In the genomic region with DNA sequence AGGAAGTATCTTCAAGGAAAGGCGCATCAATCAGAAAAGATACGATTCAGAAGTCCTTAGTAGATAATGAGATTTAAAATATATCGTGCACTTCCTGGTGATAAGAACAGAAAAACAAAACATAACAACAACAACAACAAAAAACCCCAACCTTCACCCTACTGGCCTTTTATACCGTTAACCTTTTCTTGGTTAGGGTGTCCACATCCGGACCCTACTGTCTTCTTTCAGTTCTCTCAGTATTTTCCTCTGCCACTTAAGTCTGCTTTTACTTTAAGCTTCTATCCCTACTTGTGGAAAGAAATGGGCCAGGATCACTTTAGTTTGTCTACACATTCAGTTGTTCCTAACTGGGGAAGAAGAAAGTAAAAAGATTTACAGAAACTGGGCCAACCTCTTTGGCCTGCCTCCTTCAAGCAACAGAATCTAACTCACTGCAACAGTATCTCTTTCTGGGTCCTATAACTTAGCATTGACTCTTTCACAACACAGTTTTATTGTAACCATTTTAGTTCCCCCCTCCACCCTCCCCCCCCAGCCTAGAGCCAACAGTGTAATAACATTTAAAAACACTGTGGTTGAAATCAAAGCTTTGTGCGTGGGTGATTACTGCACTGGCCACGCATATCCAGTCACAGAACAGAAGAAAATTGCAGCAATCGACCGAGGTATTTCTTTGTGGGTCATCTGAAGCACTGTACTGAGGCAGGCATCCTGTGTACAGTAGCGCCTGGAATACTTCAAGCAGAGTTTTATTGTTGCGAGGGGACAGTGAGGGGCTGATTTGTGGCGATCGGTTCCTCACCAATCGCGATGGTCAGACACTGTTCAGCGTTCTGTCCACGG, we compare ENCODE assay signal across 8 mouse cellular contexts. TPM values are rescaled to one million over a fixed set of nuclear protein-coding genes. Genes with fewer than 3 reads are reported as not detected.
DNase-seq lines count a peak whose midpoint lies in the region; ATAC-seq and TF ChIP-seq lines count a peak whose summit lies in the region.

No protein-coding gene starts in this region.

- peak overlapping the region; percentile 44 for H3K4me3 ChIP-seq in kidney, adult 2 months (ENCODE audit: insufficient read depth, low read depth, low read length)
- H3K4me3 ChIP-seq in hindbrain, embryonic 11.5 days (ENCODE audit: low read depth, low read length): peak overlapping the region; percentile 97
- peak overlapping the region; percentile 100 for H3K4me3 ChIP-seq in midbrain, embryonic 10.5 days

- peak overlapping the region; percentile 33; the same call in 1 of the 2 replicates for H3K4me2 ChIP-seq in hindbrain, embryonic 11.5 days (replicated peaks; ENCODE audit: low read depth, low read length)

- no peaks in the 10 kb centered on the region for H3K27me3 ChIP-seq in kidney, adult 2 months (replicated peaks; ENCODE audit: control insufficient read depth, insufficient read depth, low read length)
- no peaks in the 10 kb centered on the region for H3K27me3 ChIP-seq in hindbrain, embryonic 11.5 days (ENCODE audit: control insufficient read depth, insufficient read depth, low read length)
- no peaks in the 10 kb centered on the region for H3K27me3 ChIP-seq in midbrain, embryonic 10.5 days (ENCODE audit: low read depth, poor library complexity, severe bottlenecking)

- WGBS in kidney, adult 2 months: 20% methylated on average over 17 of the region's 17 CpGs
- 28% methylated on average over 17 of the region's 17 CpGs for WGBS in hindbrain, embryonic 11.5 days
- 27% methylated on average over 17 of the region's 17 CpGs for WGBS in midbrain, embryonic 10.5 days

- peak; percentile 77 for TF ChIP-seq POLR2A in kidney, adult 2 months (IDR thresholded peaks at IDR 0.05; ENCODE audit: low read depth, low read length)

- intact Hi-C loops in left cerebral cortex, postnatal 10 days (cut with DNase I): loop anchor here (5.0 to 10.0 kb wide), 6 partner anchors 52 to 295 kb away; partner anchors contain the start of gene Lta4h
- intact Hi-C loops in left cerebral cortex, postnatal 36 days (cut with DNase I): loop anchor here (2.0 to 10.0 kb wide), 5 partner anchors 75 to 272 kb away; partner anchors contain the start of gene Cfap54

- no peak for ATAC-seq in hindbrain, embryonic 11.5 days (ENCODE audit: low FRiP score)

- peak overlapping the region; percentile 35; the same call in 1 of the 2 replicates for H3K9ac ChIP-seq in hindbrain, embryonic 11.5 days (ENCODE audit: low read depth, low read length)

- no peaks in the 10 kb centered on the region for H3K36me3 ChIP-seq in kidney, adult 2 months (ENCODE audit: control insufficient read depth, insufficient read depth, low read length)
- no peaks in the 10 kb centered on the region for H3K36me3 ChIP-seq in hindbrain, embryonic 11.5 days (ENCODE audit: control insufficient read depth, insufficient read depth, low read length)
- H3K36me3 ChIP-seq in midbrain, embryonic 10.5 days: no peaks in the 10 kb centered on the region

- no peaks in the 10 kb centered on the region for H3K9me3 ChIP-seq in hindbrain, embryonic 11.5 days (ENCODE audit: control insufficient read depth, low read length)
- no peaks in the 10 kb centered on the region for H3K9me3 ChIP-seq in midbrain, embryonic 10.5 days (replicated peaks)

- TF ChIP-seq CTCF in kidney, adult 2 months (conservative IDR thresholded peaks at IDR 0.05; ENCODE audit: insufficient read depth, insufficient read length, low read depth, low read length): no peak

- H3K4me1 ChIP-seq in kidney, adult 2 months (ENCODE audit: control insufficient read depth, insufficient read depth, low read length): peaks cover 12% of the 10 kb centered on the region; the same call in 1 of the 2 replicates
- H3K4me1 ChIP-seq in hindbrain, embryonic 11.5 days (replicated peaks; ENCODE audit: control insufficient read depth, insufficient read depth, low read length): no peaks in the 10 kb centered on the region
- H3K4me1 ChIP-seq in midbrain, embryonic 10.5 days: peaks cover 37% of the 10 kb centered on the region

- peak overlapping the region; percentile 6; the same call in 1 of the 2 replicates for H3K27ac ChIP-seq in kidney, adult 2 months (ENCODE audit: insufficient read depth, low read depth, low read length)
- H3K27ac ChIP-seq in hindbrain, embryonic 11.5 days (ENCODE audit: low read depth, low read length): peak overlapping the region; percentile 99; the same call in 1 of the 2 replicates
- peak overlapping the region; percentile 100 for H3K27ac ChIP-seq in midbrain, embryonic 10.5 days (replicated peaks)

- no peak for DNase-seq in kidney, adult 2 months
- no peak for DNase-seq in kidney, postnatal 25 days
- DNase-seq in T-cell, adult 2 months (ENCODE audit: low spot score): peak; percentile 40
- DNase-seq in hindbrain, embryonic 11.5 days (ENCODE audit: low spot score): no peak
- DNase-seq in midbrain, embryonic 10.5 days (ENCODE audit: low spot score): no peak
- DNase-seq in retina, embryonic 14.5 days (ENCODE audit: low spot score): no peak
- DNase-seq in left cerebral cortex, postnatal 10 days (ENCODE audit: extremely low spot score in 1 of 2, low spot score in 2 of 2): no peak
- DNase-seq in left cerebral cortex, postnatal 36 days (ENCODE audit: low spot score in 2 of 2): no peak

RNA-seq across cellular contexts. Expression of gene Cdk17, which starts 0.8 kb away (rescaled TPM):
- 8.7 and 9.5 TPM in 2 replicates for polyA plus RNA-seq in kidney, adult 2 months (2012; rRNA removed)
- polyA plus RNA-seq in hindbrain, embryonic 11.5 days (2014; fragmentation: Nextera tagmentation; extraction: Ambion mirVana): 37.3 and 44.5 TPM in 2 replicates
- polyA plus RNA-seq in midbrain, embryonic 10.5 days (2016; fragmentation: Nextera tagmentation; extraction: Ambion mirVana): 20.1 and 24.3 TPM in 2 replicates
- total RNA-seq in left cerebral cortex, postnatal 10 days (2021): 100 to 1,000 TPM; 141 to 150 TPM
- total RNA-seq in left cerebral cortex, postnatal 36 days (2021): 100 to 1,000 TPM; 234 to 248 TPM

Comparison
In these comparisons a context has a peak if more than half of its experiments do, and no peak if none do; other contexts are left out.
1. H3K27ac ChIP-seq: peak in every context shown above with its lines; median percentile 100 in midbrain, embryonic 10.5 days; 99 in hindbrain, embryonic 11.5 days; 6 in kidney, adult 2 months.
2. H3K4me3 ChIP-seq: peak in every context shown above with its lines; median percentile 100 in midbrain, embryonic 10.5 days; 97 in hindbrain, embryonic 11.5 days; 44 in kidney, adult 2 months.